Mouse (Mus musculus) frontal cortex, adult (tissue): ENCODE data around the gene Plcb2.

Source experiments
- ATAC-seq: cut with Nextera tagmentation; 2 replicates; pipeline ENCODE4 v1.9.2; 2017; ENCODE audit warnings: mild to moderate bottlenecking, moderate library complexity, mixed read lengths; ENCODE audit not compliant: low TSS enrichment

Plcb2 gene

DNA sequence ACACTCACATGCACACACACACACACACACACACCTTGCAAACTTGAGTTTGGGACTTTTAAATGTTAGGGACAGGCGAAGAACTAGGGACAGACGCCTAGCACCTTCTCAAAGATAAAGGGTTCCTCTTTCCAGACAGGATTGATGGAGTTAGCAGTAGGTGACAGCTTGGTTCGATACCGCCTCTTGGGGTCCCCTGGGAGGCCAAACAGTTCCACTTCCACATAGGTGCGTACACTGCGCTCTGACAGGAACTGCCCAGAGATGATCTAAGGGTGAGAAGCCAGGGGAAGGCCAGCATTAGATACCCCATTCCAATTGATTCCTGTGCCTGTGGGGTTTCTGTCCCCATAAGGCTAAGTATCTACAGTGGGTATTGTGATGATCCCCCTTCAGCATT lies 14.6 kb downstream of the Plcb2 start:
- no peak for ATAC-seq

DNA sequence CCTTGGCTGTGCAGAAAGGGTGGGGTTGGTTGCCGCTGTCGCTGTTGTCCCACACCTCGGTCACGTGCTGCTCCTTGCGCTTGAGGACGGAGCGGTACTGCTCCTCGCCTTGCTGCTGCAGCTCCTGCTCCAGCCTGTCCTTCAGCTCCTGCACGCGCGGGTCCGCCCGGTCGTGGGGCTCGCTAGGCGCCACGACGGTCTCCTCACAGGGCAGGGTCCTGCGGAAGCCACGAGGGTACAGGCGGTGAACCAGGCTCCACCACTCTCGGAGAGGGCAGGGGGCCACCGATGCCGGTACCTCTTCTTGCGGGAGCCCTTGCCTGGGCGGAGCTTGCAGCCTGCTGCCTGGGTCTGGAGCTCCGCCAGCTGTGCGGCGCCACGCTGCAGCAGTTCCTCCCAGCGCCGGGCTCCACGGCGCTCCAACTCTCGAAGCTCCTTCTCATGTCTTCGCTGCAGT lies 17.2 kb downstream of the Plcb2 start:
- ATAC-seq, result peak; percentile 43

DNA sequence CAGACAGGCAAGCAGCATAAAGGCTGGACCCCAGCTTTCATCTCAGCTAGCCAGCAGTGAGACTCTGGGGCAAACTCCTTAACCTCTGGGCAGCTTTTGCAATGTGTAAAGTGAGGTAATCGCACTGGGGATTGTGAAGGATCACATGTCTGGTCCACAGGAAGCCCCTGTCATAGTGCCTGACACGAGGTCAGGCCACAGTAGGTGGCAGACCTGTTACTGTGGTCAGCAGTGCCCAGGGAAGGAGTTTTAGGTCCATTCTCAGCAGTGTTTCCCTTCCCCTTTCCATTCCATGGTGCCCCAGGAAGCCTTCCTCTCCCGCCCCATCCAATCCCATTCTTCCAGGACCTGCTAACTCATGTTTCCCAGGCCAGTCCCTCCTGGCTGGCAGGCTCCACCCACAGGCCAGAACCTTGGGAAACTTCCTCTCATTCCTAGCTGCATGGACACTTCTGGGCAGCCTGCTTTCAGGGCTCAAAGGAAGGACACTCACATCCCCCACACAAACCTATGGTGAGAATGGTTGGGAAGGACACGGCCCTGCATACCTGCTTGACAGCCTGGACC lies 18.5 kb downstream of the Plcb2 start:
- ATAC-seq, result no peak

DNA sequence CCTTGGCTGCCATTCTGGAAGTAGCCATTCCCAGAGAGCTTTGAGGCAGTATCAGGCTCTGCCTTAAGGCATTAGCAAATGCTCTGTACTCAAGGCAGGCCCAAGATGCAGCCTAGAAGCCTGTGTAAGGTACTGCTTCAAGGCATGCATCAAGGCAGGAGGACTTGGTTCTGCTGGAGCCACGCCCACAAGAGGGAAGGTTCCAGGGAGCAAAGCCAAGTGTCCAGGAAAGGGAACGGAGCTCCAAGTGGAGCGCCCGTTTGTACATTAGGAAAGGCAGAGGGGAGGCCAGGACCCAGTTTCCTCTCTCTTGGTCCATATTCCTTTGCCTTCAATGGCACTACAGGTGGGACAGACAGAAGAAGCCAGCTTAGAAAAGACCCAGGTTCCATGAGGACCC lies 19.8 kb downstream of the Plcb2 start:
- no peak for ATAC-seq

DNA sequence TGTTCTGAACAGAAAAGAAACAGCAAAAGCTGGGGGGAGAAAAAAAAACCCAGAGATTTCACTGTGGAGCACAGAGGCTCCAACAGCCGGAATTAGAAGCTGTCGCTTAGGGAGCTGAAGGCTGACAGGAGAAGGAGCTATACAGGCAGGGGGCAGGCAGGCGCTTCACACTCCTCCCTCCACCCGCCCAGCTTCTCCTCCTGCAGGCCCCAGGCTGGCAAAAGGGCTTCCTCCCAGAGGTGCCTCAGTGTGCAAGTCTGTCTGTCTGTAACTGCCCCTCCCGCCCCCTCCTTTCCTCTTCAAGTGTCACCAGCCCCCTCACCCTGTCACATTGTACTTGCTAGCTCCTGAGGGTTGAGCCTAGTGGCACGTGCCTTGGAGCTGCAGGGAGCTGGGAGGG lies 21.8 kb downstream of the Plcb2 start:
- ATAC-seq, result peak; percentile 62

GRCm38 (mm10) chr2:118703913-118704730 lies 24.1 kb downstream of the Plcb2 start, which contains the start of gene Ankrd63:
TSS of gene Ankrd63 (minus strand) at chr2:118703963.
- ATAC-seq, result no peak

- ATAC-seq, result no peak
These were observed 25.1 kb downstream of the Plcb2 start for GRCm38 (mm10) chr2:118702883-118703761.

- ATAC-seq, result no peak
These were observed 26.0 kb downstream of the Plcb2 start for GRCm38 (mm10) chr2:118701971-118702882.

DNA sequence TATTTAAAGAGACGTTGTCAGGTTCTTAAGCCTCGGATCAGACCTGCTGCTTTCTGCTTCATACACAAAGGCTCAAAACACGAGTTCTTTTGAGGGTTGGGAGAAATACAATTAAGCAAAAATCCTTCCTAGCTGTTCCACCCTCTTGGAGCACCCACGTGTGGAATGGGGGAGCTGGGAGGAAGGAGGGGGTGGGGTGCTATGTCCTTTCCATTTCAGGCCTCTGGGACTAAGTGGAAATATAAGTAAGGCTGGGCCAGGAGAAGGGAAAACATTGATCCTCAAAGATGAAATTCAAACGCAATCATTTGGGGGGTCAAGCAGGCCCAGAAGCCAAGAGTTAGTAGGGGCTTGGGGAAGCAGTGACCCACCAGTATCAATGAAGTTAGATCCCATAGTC lies 27.1 kb downstream of the Plcb2 start:
- ATAC-seq, result no peak

GRCm38 (mm10) chr2:118700179-118701062 lies 27.8 kb downstream of the Plcb2 start:
- ATAC-seq, result 0 out of 2 replicates have a peak, but pooled peaks have one; percentile 28

DNA sequence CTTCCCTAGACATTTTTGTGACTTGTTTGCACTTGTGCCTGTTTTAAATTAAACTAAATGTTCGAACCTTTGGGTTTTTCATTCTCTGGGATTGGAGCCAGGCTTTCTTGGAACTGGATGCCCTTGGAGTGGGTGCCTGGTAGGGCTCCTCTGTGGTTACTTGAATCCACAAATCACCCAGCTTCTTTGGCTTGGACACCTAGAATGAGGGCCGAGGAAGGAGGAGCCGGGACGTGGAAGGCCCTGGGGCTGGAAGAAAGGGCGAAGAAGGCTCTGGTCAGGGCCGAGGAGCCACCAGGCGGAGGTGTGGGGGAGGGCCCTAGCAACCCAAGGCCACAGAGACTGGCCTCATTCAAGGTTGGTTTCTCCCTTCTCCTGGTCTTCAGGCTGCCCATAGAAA lies 30.3 kb downstream of the Plcb2 start:
- no peak for ATAC-seq

- no peak for ATAC-seq
These were observed 30.8 kb downstream of the Plcb2 start for GRCm38 (mm10) chr2:118697311-118697877.

DNA sequence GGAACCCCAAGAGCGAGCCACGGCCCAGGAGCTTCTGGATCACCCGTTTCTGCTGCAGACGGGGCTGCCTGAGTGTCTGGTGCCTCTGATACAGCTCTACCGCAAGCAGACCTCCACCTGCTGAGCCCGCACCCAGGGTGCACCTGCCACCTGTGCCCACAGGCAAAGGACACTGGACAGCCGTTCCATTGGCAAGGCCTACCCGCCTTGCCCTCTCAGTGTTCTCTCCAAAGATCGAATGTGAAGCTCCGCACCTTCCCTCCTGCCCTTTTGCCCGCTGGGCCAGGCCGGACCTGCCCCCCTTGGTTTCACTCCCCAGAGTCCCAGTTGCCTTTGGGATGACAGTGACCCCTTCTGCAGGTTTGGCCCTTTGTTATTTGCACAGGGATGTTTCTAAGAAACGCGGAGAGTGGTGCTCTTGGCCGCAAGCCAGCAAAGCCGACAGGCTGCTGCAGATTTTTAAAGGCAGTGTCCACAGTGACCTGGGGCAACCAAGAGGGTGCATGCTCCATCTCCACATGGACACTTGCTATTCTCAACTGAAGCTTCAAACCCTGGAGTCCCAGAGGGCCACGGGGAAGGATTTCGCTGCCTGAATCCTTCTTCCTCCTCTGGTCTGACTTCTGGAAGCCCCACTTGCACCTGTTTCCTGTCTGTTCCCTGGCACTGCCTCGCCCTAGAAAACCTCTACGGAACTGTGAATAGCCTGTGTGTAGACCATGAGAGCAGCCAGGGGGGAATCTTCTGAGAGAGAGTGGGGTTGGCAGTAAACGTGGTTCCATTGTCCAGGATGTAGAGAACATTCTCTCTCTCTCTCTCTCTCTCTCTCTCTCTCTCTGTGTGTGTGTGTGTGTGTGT lies 31.6 kb downstream of the Plcb2 start:
- no peak for ATAC-seq

DNA sequence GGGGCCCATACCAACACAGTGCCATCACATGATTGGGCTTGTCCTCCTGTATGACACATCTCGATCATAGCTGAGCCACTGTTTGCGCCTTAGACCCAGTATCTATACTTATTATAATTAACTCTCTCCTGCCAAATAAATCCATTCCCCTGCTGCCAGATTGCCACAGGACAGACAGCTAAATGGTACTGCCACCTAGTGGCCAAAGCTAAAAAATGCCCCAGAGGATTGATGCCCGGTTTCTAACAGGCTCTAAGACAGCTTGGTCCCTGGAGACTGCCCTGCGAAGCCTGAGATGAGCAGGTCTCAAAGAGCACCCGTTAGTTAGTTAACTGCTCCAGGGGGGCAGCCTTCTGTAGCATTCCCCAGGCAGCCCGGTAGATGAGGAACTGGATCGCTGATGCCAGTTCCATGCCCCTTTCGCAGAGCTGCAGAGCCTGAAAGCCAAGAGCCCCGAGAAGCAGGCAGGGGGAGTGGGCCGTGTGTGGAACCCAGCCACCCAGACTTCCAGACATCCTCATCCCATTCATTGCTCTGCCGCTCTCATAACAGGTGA lies 32.5 kb downstream of the Plcb2 start:
- peak; percentile 58; the same call in 1 of the 2 replicates for ATAC-seq

DNA sequence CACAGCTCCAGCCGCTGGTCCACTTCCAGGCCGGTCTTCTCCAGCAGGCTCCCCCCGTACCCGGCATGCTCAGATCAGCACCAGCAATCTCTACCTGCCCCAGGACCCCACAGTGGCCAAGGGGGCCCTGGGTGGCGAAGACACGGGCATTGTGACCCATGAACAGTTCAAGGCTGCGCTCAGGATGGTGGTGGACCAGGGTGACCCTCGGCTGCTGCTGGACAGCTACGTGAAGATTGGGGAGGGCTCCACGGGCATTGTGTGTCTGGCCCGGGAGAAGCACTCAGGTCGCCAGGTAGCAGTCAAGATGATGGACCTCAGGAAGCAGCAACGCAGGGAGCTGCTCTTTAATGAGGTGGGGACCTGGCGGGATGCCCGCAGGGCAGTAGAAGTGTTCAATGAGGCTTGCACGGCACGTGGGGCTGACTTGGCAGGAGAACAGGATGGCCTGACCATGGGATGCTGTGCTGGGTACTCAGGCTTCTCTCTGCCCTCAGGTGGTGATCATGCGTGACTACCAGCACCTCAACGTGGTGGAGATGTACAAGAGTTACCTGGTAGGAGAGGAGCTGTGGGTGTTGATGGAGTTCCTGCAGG lies 34.8 kb downstream of the Plcb2 start:
- ATAC-seq, result no peak

DNA sequence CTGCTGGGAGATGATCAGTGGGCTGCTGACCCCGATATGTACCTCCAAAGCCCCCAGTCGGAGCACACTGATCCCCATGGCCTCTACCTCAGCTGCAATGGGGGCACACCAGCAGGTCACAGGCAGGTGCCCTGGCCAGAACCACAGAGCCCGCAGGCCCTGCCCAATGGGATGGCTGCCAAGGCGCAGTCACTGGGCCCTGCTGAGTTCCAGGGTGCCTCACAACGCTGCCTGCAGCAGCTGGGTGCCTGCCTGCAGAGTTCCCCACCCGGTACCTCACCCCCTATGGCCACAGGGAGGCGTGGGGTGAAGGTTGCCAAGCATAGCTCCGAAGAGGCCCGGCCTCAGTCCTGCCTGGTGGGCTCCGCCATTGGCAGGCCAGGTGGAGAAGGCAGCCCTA lies 38.4 kb downstream of the Plcb2 start:
- no peak for ATAC-seq

- no peak for ATAC-seq
These were observed 40.4 kb downstream of the Plcb2 start for GRCm38 (mm10) chr2:118687791-118688190.

GRCm38 (mm10) chr2:118686693-118687092 lies 41.5 kb downstream of the Plcb2 start:
- no peak for ATAC-seq
